Mouse (Mus musculus): ENCODE results near the gene Snrk. TPM values are rescaled to one million over a fixed set of nuclear protein-coding genes. Genes with fewer than 3 reads are reported as not detected.

The Snrk gene
- polyA plus RNA-seq, 1 experiment from 2014 or later = 75.8 TPM

DNA sequence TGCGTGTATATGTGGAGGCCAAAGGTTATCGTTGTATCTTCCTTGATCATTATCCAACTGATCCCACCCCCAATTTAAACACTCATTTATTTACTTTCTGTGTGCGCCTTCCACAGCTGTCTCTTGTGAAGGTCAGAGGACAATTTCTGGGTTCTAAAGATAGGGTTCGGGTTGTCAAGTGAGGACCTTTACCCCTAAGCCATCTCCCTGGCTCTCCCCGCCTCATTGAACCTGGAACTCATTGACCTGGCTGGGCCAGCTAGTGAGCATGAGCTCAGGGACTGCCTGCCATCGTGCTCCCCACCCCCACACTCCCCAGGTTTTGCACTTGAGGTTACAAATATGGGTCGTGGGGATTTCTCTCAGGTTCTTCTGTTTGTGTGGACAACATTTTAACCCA lies 15.1 kb downstream of the Snrk start:
- WGBS = 86% methylated on average over 7 of the region's 7 CpGs

GRCm38 (mm10) chr9:122135095-122135884 lies 18.2 kb downstream of the Snrk start:
- Histone ChIP-seq H3K9me3 (ENCODE audit: control insufficient read depth, low read length) (no peaks in the 10 kb centered on the region), H3K4me3 (ENCODE audit: low read length) (no peak overlapping the region), H3K27me3 (replicated peaks; ENCODE audit: control insufficient read depth, insufficient read depth, low read length) (no peaks in the 10 kb centered on the region), H3K27ac (ENCODE audit: low read depth, low read length) (no peak overlapping the region), H3K36me3 (ENCODE audit: control insufficient read depth, insufficient read depth, low read length) (peaks cover 7% of the 10 kb centered on the region), H3K4me2 (ENCODE audit: low read length) (no peak overlapping the region), H3K4me1 (ENCODE audit: control insufficient read depth, insufficient read depth, low read depth, low read length) (peaks cover 9% of the 10 kb centered on the region), H3K9ac (ENCODE audit: low read depth, low read length) (no peak overlapping the region)
- 74% methylated on average over 1 of the region's 1 CpGs for WGBS
- peak; percentile 34; the same call in 1 of the 2 replicates for ATAC-seq

More for the DNA sequence above, 15.1 kb downstream of the Snrk start:
- no peak for ATAC-seq
- no peak overlapping the region for H3K9ac ChIP-seq (ENCODE audit: low read depth, low read length)
- H3K4me2 ChIP-seq (ENCODE audit: low read length) = no peak overlapping the region
- no peak overlapping the region for H3K27ac ChIP-seq (ENCODE audit: low read depth, low read length)
- H3K27me3 ChIP-seq (replicated peaks; ENCODE audit: control insufficient read depth, insufficient read depth, low read length) = no peaks in the 10 kb centered on the region
- H3K9me3 ChIP-seq (ENCODE audit: control insufficient read depth, low read length) = no peaks in the 10 kb centered on the region
- H3K4me1 ChIP-seq (ENCODE audit: control insufficient read depth, insufficient read depth, low read depth, low read length) = peaks cover 7% of the 10 kb centered on the region
- H3K4me3 ChIP-seq (ENCODE audit: low read length) = no peak overlapping the region
- H3K36me3 ChIP-seq (ENCODE audit: control insufficient read depth, insufficient read depth, low read length) = peaks cover 2% of the 10 kb centered on the region; the same call in 1 of the 2 replicates

GRCm38 (mm10) chr9:122135885-122136170 lies 18.8 kb downstream of the Snrk start:
- peaks cover 7% of the 10 kb centered on the region for H3K36me3 ChIP-seq (ENCODE audit: control insufficient read depth, insufficient read depth, low read length)
- H3K4me2 ChIP-seq (ENCODE audit: low read length) = no peak overlapping the region
- no peak overlapping the region for H3K4me3 ChIP-seq (ENCODE audit: low read length)
- WGBS = 83% methylated on average over 2 of the region's 2 CpGs
- peak; percentile 27 for ATAC-seq
- H3K4me1 ChIP-seq (ENCODE audit: control insufficient read depth, insufficient read depth, low read depth, low read length) = peaks cover 4% of the 10 kb centered on the region; the same call in 1 of the 2 replicates
- H3K27me3 ChIP-seq (replicated peaks; ENCODE audit: control insufficient read depth, insufficient read depth, low read length) = no peaks in the 10 kb centered on the region
- no peaks in the 10 kb centered on the region for H3K9me3 ChIP-seq (ENCODE audit: control insufficient read depth, low read length)
- H3K9ac ChIP-seq (ENCODE audit: low read depth, low read length) = no peak overlapping the region
- no peak overlapping the region for H3K27ac ChIP-seq (ENCODE audit: low read depth, low read length)

GRCm38 (mm10) chr9:122137960-122138359 lies 20.9 kb downstream of the Snrk start:
- no peak overlapping the region for H3K4me3 ChIP-seq (ENCODE audit: low read length)
- H3K9me3 ChIP-seq (ENCODE audit: control insufficient read depth, low read length) = no peaks in the 10 kb centered on the region
- peaks cover 4% of the 10 kb centered on the region; the same call in 1 of the 2 replicates for H3K4me1 ChIP-seq (ENCODE audit: control insufficient read depth, insufficient read depth, low read depth, low read length)
- H3K4me2 ChIP-seq (ENCODE audit: low read length) = no peak overlapping the region
- no peaks in the 10 kb centered on the region for H3K27me3 ChIP-seq (replicated peaks; ENCODE audit: control insufficient read depth, insufficient read depth, low read length)
- no peak for ATAC-seq
- 39% methylated on average over 1 of the region's 1 CpGs for WGBS
- H3K36me3 ChIP-seq (ENCODE audit: control insufficient read depth, insufficient read depth, low read length) = peaks cover 7% of the 10 kb centered on the region
- H3K9ac ChIP-seq (ENCODE audit: low read depth, low read length) = no peak overlapping the region
- no peak overlapping the region for H3K27ac ChIP-seq (ENCODE audit: low read depth, low read length)

DNA sequence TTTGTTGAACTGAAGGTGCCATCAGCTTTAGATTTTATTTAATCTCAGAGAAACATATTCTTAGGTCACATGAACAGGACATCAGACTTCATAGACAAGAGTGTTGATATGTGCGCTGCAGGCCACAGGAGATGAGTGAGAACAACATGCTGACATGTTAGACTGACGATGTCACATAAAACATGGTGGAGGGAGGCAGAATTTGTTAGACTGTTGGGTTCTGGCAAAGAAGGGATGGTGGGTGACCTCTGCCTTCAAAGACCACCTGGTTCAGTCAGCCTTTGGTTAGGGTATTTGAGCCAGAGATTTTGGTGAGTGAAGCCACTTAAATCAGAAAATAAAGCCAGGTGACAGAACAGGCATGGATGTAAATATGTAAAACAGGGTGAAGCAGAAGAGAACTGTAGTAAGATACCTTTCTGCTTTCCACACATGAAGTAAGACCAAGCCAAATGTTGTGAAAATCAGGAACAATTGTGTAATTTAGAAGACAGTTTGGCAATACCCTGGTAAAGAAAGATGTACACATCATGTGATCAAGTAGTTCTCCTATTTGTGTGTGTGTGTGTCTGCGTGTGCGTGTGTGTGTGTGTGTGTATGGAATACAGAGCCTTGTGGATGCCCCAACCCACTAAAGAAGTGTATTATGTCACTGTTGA lies 21.4 kb downstream of the Snrk start:
- no peak for ATAC-seq
- peaks cover 4% of the 10 kb centered on the region; the same call in 1 of the 2 replicates for H3K4me1 ChIP-seq (ENCODE audit: control insufficient read depth, insufficient read depth, low read depth, low read length)
- H3K4me2 ChIP-seq (ENCODE audit: low read length) = no peak overlapping the region
- no peaks in the 10 kb centered on the region for H3K27me3 ChIP-seq (replicated peaks; ENCODE audit: control insufficient read depth, insufficient read depth, low read length)
- H3K27ac ChIP-seq (ENCODE audit: low read depth, low read length) = no peak overlapping the region
- H3K36me3 ChIP-seq (ENCODE audit: control insufficient read depth, insufficient read depth, low read length) = peaks cover 5% of the 10 kb centered on the region
- no peaks in the 10 kb centered on the region for H3K9me3 ChIP-seq (ENCODE audit: control insufficient read depth, low read length)
- no peak overlapping the region for H3K4me3 ChIP-seq (ENCODE audit: low read length)
- H3K9ac ChIP-seq (ENCODE audit: low read depth, low read length) = no peak overlapping the region
- WGBS = 93% methylated on average over 4 of the region's 4 CpGs

GRCm38 (mm10) chr9:122139236-122139635 lies 22.2 kb downstream of the Snrk start:
- no peak overlapping the region for H3K4me3 ChIP-seq (ENCODE audit: low read length)
- no peak for ATAC-seq
- no peak overlapping the region for H3K4me2 ChIP-seq (ENCODE audit: low read length)
- no peaks in the 10 kb centered on the region for H3K9me3 ChIP-seq (ENCODE audit: control insufficient read depth, low read length)
- peaks cover 4% of the 10 kb centered on the region; the same call in 1 of the 2 replicates for H3K4me1 ChIP-seq (ENCODE audit: control insufficient read depth, insufficient read depth, low read depth, low read length)
- WGBS = 49% methylated on average over 2 of the region's 2 CpGs
- H3K9ac ChIP-seq (ENCODE audit: low read depth, low read length) = no peak overlapping the region
- H3K27ac ChIP-seq (ENCODE audit: low read depth, low read length) = no peak overlapping the region
- no peaks in the 10 kb centered on the region for H3K27me3 ChIP-seq (replicated peaks; ENCODE audit: control insufficient read depth, insufficient read depth, low read length)
- peaks cover 6% of the 10 kb centered on the region for H3K36me3 ChIP-seq (ENCODE audit: control insufficient read depth, insufficient read depth, low read length)

DNA sequence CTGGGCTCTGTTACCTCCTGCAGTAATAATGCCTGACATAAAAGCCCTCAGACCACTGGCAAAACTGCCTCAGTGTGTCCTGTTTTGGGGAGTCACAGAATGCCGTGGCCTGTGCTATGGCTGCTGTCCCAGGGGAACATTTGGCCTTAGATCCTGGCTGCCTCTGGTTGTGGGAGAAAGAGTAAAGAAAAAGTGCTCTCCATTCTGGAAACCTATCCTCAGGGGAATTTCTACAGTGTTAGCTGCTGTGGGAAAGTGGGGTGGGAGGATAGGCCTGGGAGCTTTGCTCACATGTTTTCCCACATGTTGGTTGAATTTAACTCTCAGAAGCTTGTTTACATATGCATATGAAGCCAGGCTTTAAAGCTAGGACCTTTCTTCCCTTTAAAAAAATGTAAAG lies 26.2 kb downstream of the Snrk start:
- Histone ChIP-seq H3K9me3 (ENCODE audit: control insufficient read depth, low read length) (no peaks in the 10 kb centered on the region), H3K4me1 (ENCODE audit: control insufficient read depth, insufficient read depth, low read depth, low read length) (no peaks in the 10 kb centered on the region; the same call in none of the 2 replicates), H3K36me3 (ENCODE audit: control insufficient read depth, insufficient read depth, low read length) (peaks cover 9% of the 10 kb centered on the region), H3K27ac (ENCODE audit: low read depth, low read length) (no peak overlapping the region), H3K27me3 (replicated peaks; ENCODE audit: control insufficient read depth, insufficient read depth, low read length) (no peaks in the 10 kb centered on the region), H3K9ac (ENCODE audit: low read depth, low read length) (no peak overlapping the region), H3K4me2 (ENCODE audit: low read length) (no peak overlapping the region), H3K4me3 (ENCODE audit: low read length) (no peak overlapping the region)
- ATAC-seq = no peak
- WGBS = 60% methylated on average over 1 of the region's 1 CpGs

GRCm38 (mm10) chr9:122144776-122145175 lies 27.7 kb downstream of the Snrk start:
- Histone ChIP-seq H3K4me1 (ENCODE audit: control insufficient read depth, insufficient read depth, low read depth, low read length) (no peaks in the 10 kb centered on the region; the same call in none of the 2 replicates), H3K36me3 (ENCODE audit: control insufficient read depth, insufficient read depth, low read length) (peaks cover 9% of the 10 kb centered on the region), H3K9me3 (ENCODE audit: control insufficient read depth, low read length) (no peaks in the 10 kb centered on the region), H3K27ac (ENCODE audit: low read depth, low read length) (no peak overlapping the region), H3K9ac (ENCODE audit: low read depth, low read length) (no peak overlapping the region), H3K4me3 (ENCODE audit: low read length) (no peak overlapping the region), H3K27me3 (replicated peaks; ENCODE audit: control insufficient read depth, insufficient read depth, low read length) (no peaks in the 10 kb centered on the region), H3K4me2 (ENCODE audit: low read length) (no peak overlapping the region)
- WGBS = 100% methylated on average over 3 of the region's 3 CpGs
- ATAC-seq = no peak

DNA sequence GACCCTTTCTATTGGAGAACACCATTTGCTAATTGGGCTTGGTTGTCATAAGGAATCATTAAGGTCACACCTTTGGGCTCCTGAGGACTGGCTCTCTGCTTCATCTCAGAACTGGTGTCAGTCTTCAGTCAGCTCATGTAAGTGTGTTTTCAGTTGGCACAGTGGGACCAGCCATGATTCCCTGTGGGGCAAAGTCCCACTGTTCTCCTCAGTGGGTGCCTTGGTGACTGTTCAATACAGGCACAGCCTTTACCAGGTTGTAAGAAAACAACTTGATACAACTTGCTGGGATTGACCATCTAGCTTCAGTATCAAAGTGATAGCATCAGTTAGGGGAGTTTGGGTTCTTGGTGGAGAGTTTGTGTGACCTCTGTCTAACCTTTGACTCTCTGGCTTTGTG lies 28.6 kb downstream of the Snrk start:
- ATAC-seq = no peak
- no peak overlapping the region for H3K4me2 ChIP-seq (ENCODE audit: low read length)
- no peaks in the 10 kb centered on the region for H3K27me3 ChIP-seq (replicated peaks; ENCODE audit: control insufficient read depth, insufficient read depth, low read length)
- no peak overlapping the region for H3K4me3 ChIP-seq (ENCODE audit: low read length)
- no peak overlapping the region for H3K9ac ChIP-seq (ENCODE audit: low read depth, low read length)
- H3K36me3 ChIP-seq (ENCODE audit: control insufficient read depth, insufficient read depth, low read length) = peaks cover 9% of the 10 kb centered on the region
- H3K9me3 ChIP-seq (ENCODE audit: control insufficient read depth, low read length) = no peaks in the 10 kb centered on the region
- no peaks in the 10 kb centered on the region; the same call in none of the 2 replicates for H3K4me1 ChIP-seq (ENCODE audit: control insufficient read depth, insufficient read depth, low read depth, low read length)
- H3K27ac ChIP-seq (ENCODE audit: low read depth, low read length) = no peak overlapping the region
